Mouse (Mus musculus) stomach, embryonic 16.5 days (tissue): ENCODE measurements around the gene Nfix. TPM values are rescaled to one million over a fixed set of nuclear protein-coding genes. Genes with fewer than 3 reads are reported as not detected.
A peak's percentile ranks its signal among the peaks of the same experiment; 100 is the strongest.

ENCODE experiments used
- ATAC-seq: fragments of 200-750 bp; cut with Nextera tagmentation; 2 replicates; pipeline ENCODE4 v1.8.0; 2017; ENCODE audit warnings: moderate number of reproducible peaks, moderate TSS enrichment; ENCODE audit not compliant: insufficient read depth, low FRiP score
- H3K27ac ChIP-seq: fragments of 300-500 bp; sonication (generic); 2 replicates; pipeline ENCODE4 v1.5.1; 2014; ENCODE audit warnings: low read length
- H3K27me3 ChIP-seq: fragments of 300-500 bp; sonication (generic); 2 replicates; pipeline ENCODE4 v1.6.1; 2014; ENCODE audit warnings: low read length, control low read depth, mixed read lengths; ENCODE audit not compliant: control insufficient read depth, insufficient read depth
- H3K36me3 ChIP-seq: fragments of 300-500 bp; sonication (generic); 2 replicates; pipeline ENCODE4 v1.6.1; 2014; ENCODE audit warnings: low read length; ENCODE audit not compliant: control insufficient read depth, insufficient read depth
- H3K4me1 ChIP-seq: fragments of 300-500 bp; sonication (generic); 2 replicates; pipeline ENCODE4 v1.6.1; 2014; ENCODE audit warnings: low read length, control low read depth, mixed read lengths; ENCODE audit not compliant: control insufficient read depth, insufficient read depth
- H3K4me2 ChIP-seq: fragments of 300-500 bp; sonication (generic); 2 replicates; pipeline ENCODE4 v1.6.1; 2014; ENCODE audit warnings: low read depth, low read length, mixed read lengths
- H3K4me3 ChIP-seq: fragments of 300-500 bp; sonication (generic); replicated peaks from 2 replicates; pipeline ENCODE4 v1.5.1; 2014; ENCODE audit warnings: mild to moderate bottlenecking, low read length
- H3K9ac ChIP-seq: fragments of 300-500 bp; sonication (generic); 2 replicates; pipeline ENCODE4 v1.6.1; 2014; ENCODE audit warnings: low read length
- H3K9me3 ChIP-seq: fragments of 300-500 bp; sonication (generic); replicated peaks from 2 replicates; pipeline ENCODE4 v1.6.1; 2016; ENCODE audit warnings: low read length, control low read depth; ENCODE audit not compliant: control insufficient read depth
- whole genome bisulfite sequencing: fragments of 180-500 bp; shearing (Covaris S2); extraction: QIAGEN DNeasy Blood & Tissue Kit; methylation state at CpG from one replicate; pipeline ENCODE4 v1.1.7; 2014; 5-methylcytosine and 5-hydroxymethylcytosine counted together
- polyA plus RNA-seq: library from polyadenylated mRNA; unstranded; fragments of >200 nt; fragmentation: Nextera tagmentation; extraction: Ambion mirVana; gene quantifications from 2 replicates; pipeline ENCODE4 v1.2.1, GENCODE M21; 2015

Nfix gene
- polyA plus RNA-seq, 1 experiment from 2014 or later: 37.8 TPM

DNA sequence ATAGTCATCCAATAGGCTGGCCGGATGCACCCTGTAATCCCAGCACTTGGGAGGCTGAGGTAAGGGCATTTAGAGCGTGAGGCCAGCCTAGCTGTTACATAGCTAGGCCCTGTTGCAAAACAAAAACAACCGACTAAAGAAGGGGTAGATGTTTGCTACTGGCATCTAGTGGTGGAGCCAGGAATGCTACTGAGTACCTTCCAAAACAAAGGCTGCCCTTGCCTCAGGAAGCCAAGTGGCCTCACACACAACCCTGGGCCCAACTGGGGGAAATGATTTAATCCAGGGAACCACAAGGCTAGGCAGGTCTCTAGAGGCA is 74.2 kb downstream of the Nfix start:
- Histone ChIP-seq H3K4me3 (no peak overlapping the region), H3K4me2 (no peak overlapping the region), H3K4me1 (peaks cover 63% of the 10 kb centered on the region), H3K9me3 (no peaks in the 10 kb centered on the region), H3K27me3 (no peaks in the 10 kb centered on the region), H3K36me3 (no peaks in the 10 kb centered on the region; the same call in 1 of the 2 replicates), H3K27ac (peak overlapping the region; percentile 99), H3K9ac (0 out of 2 replicates have a peak overlapping the region, but pooled peaks have one; percentile 2)
- 27% methylated on average over 3 of the region's 3 CpGs for WGBS
- no peak for ATAC-seq

DNA sequence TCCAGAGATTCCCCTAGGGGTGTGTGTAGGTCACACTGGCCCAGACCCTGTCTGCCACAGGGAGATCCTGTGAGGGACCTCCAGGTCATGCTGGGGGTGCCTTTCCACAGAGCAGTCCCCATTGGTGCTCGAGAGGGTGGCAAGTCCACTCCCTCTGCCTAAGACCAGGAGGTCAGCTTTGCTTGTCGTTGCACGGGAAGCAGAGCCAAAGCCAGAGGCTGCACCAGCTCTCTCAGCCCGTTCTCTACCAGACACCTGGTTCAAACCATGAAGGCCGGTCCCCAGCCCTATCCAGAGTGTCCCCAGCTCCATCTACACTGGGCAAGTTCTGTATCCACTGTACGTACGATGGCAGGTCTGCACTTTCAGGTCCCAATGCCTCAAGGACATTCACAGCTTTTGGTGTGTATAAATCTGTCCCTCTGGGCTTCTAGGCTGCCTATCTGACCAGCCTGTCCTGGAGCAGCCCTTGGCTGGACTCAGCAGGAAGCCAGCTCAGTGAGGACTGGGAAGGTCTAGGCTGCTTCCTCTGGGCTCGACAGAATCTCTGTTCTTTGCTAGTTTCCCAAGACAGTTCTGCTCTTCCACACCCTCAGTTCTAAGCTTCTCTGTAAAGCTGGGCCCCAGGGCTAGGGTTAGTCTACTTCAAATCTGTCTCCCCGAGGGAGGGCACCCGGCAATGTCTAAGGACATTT is 74.8 kb downstream of the Nfix start:
- Histone ChIP-seq H3K9ac (peak overlapping the region; percentile 65), H3K4me2 (no peak overlapping the region), H3K4me1 (peaks cover 58% of the 10 kb centered on the region), H3K4me3 (no peak overlapping the region), H3K27ac (peak overlapping the region; percentile 99), H3K36me3 (no peaks in the 10 kb centered on the region; the same call in 1 of the 2 replicates), H3K27me3 (no peaks in the 10 kb centered on the region), H3K9me3 (no peaks in the 10 kb centered on the region)
- 52% methylated on average over 10 of the region's 10 CpGs for WGBS
- no peak for ATAC-seq

DNA sequence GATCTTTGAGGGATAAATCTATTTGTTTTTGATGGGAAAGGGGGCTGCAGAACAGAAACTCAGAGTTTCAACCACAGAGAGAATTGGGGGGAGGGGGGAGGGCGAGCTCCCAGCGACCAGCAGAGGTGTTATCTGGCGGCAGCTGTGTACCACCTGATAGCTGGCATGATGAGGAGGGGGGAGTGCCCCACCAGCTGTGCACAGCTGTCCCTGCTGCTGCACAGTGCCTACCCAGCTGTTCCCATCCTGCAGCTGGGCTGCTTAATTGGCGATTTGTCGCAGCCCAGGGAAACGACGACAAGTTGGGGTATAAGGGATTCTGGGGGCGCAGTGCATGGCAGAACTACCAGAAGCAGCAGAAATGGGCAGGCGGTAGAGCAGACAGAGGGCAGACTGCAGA is 75.5 kb downstream of the Nfix start:
- 45% methylated on average over 9 of the region's 9 CpGs for WGBS
- H3K36me3 ChIP-seq: no peaks in the 10 kb centered on the region; the same call in 1 of the 2 replicates
- H3K4me3 ChIP-seq: no peak overlapping the region
- peaks cover 52% of the 10 kb centered on the region for H3K4me1 ChIP-seq
- H3K4me2 ChIP-seq: no peak overlapping the region
- H3K27ac ChIP-seq: peak overlapping the region; percentile 99; the same call in 1 of the 2 replicates
- ATAC-seq: no peak
- peak overlapping the region; percentile 65 for H3K9ac ChIP-seq
- H3K27me3 ChIP-seq: no peaks in the 10 kb centered on the region
- no peaks in the 10 kb centered on the region for H3K9me3 ChIP-seq

DNA sequence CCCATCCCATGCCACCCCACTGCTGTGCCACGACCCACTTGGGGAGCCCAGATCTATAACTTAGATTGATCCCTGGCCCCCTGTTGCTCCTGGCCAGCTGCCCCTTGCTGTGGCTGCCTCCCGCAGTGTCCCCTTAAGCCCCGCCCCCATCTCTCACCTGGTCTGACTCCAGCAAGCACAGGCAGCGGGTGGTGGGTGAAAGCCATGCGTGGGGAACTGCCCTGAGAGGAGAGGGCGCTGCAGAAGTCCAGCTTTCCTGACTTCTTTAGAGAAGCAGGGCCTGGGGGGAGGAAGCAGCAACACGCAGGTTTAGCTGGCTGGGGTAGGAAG is 76.6 kb downstream of the Nfix start:
- H3K9me3 ChIP-seq: no peaks in the 10 kb centered on the region
- no peaks in the 10 kb centered on the region for H3K36me3 ChIP-seq
- H3K27me3 ChIP-seq: no peaks in the 10 kb centered on the region
- peaks cover 46% of the 10 kb centered on the region for H3K4me1 ChIP-seq
- peak overlapping the region; percentile 99 for H3K27ac ChIP-seq
- 28% methylated on average over 7 of the region's 7 CpGs for WGBS
- no peak for ATAC-seq
- peak overlapping the region; percentile 42 for H3K4me2 ChIP-seq
- peak overlapping the region; percentile 65 for H3K9ac ChIP-seq
- peak overlapping the region; percentile 10; the same call in 1 of the 2 replicates for H3K4me3 ChIP-seq

- peak; percentile 94 for ATAC-seq
- Histone ChIP-seq H3K36me3 (no peaks in the 10 kb centered on the region), H3K4me3 (peak within 1 kb of the TSS; percentile 10), H3K27me3 (no peaks in the 10 kb centered on the region), H3K27ac (peak within 1 kb of the TSS; percentile 99), H3K9me3 (no peaks in the 10 kb centered on the region), H3K9ac (peak within 1 kb of the TSS; percentile 65), H3K4me1 (peaks cover 45% of the 10 kb centered on the region), H3K4me2 (peak within 1 kb of the TSS; percentile 42)
- WGBS: 5% methylated on average over 10 of the region's 10 CpGs
These were observed 77.1 kb downstream of the Nfix start, which contains the start of gene G430095P16Rik for GRCm38 (mm10) chr8:84722850-84723570. G430095P16Rik (plus strand) TSS chr8:84723007.

GRCm38 (mm10) chr8:84722530-84722849 is 77.7 kb downstream of the Nfix start:
- peaks cover 45% of the 10 kb centered on the region for H3K4me1 ChIP-seq
- 47% methylated on average over 6 of the region's 6 CpGs for WGBS
- no peaks in the 10 kb centered on the region for H3K27me3 ChIP-seq
- ATAC-seq: no peak
- peak overlapping the region; percentile 65 for H3K9ac ChIP-seq
- peak overlapping the region; percentile 42; the same call in 1 of the 2 replicates for H3K4me2 ChIP-seq
- H3K4me3 ChIP-seq: no peak overlapping the region
- H3K36me3 ChIP-seq: no peaks in the 10 kb centered on the region
- no peaks in the 10 kb centered on the region for H3K9me3 ChIP-seq
- peak overlapping the region; percentile 99 for H3K27ac ChIP-seq

DNA sequence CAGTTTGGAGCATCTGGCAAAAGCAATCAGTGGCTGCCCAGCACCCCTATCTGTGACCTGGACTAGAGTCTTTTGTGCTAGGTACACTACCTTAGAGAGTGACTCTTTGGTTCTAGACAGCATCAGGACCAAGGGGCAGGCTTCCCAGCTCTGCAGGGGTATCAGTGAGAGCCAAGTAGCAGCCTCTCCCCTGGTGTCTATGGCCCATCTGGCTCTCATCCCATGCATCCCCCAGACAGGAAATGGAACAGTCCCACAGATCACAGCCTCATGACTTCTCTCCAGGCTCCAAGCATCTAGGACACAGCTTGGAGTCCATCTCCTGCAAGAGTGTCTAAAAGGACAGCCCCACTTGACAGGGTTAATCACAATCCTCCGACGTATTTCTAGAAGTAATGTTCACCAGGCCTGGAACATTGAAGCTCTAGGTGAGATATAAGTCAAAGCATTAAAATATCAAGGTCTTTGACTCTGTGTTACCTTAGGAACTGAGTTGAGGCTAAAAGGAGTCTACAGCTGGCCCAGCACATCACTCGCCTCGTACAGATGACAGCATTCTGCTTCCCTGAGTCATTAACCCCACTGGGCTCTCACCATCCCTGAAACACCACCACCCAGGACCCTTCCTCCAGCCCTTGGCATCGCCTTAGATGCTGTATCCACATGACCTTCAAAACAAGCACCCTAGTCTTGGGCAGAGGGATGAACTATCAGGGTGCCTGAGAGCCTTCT is 81.0 kb downstream of the Nfix start:
- 77% methylated on average over 5 of the region's 5 CpGs for WGBS
- H3K9ac ChIP-seq: no peak overlapping the region
- no peaks in the 10 kb centered on the region for H3K9me3 ChIP-seq
- ATAC-seq: no peak
- peaks cover 30% of the 10 kb centered on the region for H3K4me1 ChIP-seq
- no peak overlapping the region for H3K27ac ChIP-seq
- no peak overlapping the region for H3K4me3 ChIP-seq
- H3K27me3 ChIP-seq: no peaks in the 10 kb centered on the region; the same call in 1 of the 2 replicates
- H3K4me2 ChIP-seq: no peak overlapping the region
- H3K36me3 ChIP-seq: no peaks in the 10 kb centered on the region

DNA sequence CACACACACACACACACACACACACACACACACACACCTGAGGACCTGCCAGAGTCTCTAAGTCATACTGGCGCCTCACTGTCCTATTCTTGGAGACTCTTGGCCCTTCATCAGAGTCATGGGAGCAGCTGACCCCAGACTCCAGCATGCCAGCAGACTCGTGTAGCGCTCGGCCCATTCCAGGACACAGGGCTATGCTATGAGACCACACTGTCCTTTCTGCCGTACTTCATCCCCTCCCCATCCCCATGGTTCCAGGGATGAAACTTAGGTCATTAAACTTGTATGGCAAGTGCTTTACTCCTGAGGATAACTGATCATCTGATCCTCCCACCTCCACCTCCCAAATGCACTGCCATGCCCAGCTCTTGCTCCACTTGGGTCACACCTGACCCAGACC is 81.7 kb downstream of the Nfix start:
- Histone ChIP-seq H3K9ac (no peak overlapping the region), H3K4me2 (no peak overlapping the region), H3K27me3 (no peaks in the 10 kb centered on the region; the same call in 1 of the 2 replicates), H3K27ac (no peak overlapping the region), H3K9me3 (no peaks in the 10 kb centered on the region), H3K4me3 (no peak overlapping the region), H3K36me3 (no peaks in the 10 kb centered on the region), H3K4me1 (peaks cover 30% of the 10 kb centered on the region)
- no peak for ATAC-seq
- 81% methylated on average over 5 of the region's 5 CpGs for WGBS

DNA sequence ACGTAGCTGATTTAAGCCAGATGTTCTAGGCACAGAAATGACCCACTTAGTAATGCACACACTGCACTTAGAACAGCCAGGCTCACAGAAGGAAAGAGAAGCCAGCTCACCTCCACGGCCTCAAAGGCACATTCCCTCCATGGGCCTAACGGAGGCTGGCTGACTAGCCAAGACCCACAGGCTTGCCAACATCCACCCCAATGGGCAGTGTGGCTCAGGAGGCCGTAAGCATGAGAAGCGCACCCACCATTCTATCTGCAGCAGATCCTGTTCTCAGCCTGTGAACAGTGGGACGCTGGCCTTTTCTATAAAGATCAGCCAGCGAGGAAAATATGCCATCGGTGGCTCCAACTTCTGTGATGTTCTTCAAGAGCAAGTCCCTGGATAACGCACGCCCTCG is 83.4 kb downstream of the Nfix start:
- no peaks in the 10 kb centered on the region; the same call in 1 of the 2 replicates for H3K27me3 ChIP-seq
- 90% methylated on average over 11 of the region's 11 CpGs for WGBS
- peaks cover 29% of the 10 kb centered on the region for H3K4me1 ChIP-seq
- no peak overlapping the region for H3K4me2 ChIP-seq
- no peaks in the 10 kb centered on the region for H3K36me3 ChIP-seq
- H3K9ac ChIP-seq: 0 out of 2 replicates have a peak overlapping the region, but pooled peaks have one; percentile 17
- no peak for ATAC-seq
- no peaks in the 10 kb centered on the region for H3K9me3 ChIP-seq
- H3K27ac ChIP-seq: no peak overlapping the region
- no peak overlapping the region for H3K4me3 ChIP-seq
